Mouse (Mus musculus): ENCODE results near the gene Lrrc4b. TPM values are rescaled to one million over a fixed set of nuclear protein-coding genes. Genes with fewer than 3 reads are reported as not detected.
A peak's percentile ranks its signal among the peaks of the same experiment; 100 is the strongest.

The Lrrc4b gene
- polyA plus RNA-seq, 1 experiment from 2014 or later = 0.36 TPM

- WGBS = 34% methylated on average over 6 of the region's 6 CpGs
- Histone ChIP-seq H3K4me3 (ENCODE audit: low read depth, low read length) (no peak overlapping the region), H3K9ac (ENCODE audit: low read length) (no peak overlapping the region), H3K9me3 (ENCODE audit: control insufficient read depth, low read length) (no peaks in the 10 kb centered on the region), H3K4me2 (replicated peaks; ENCODE audit: low read depth) (no peak overlapping the region), H3K36me3 (ENCODE audit: control insufficient read depth, insufficient read depth, low read length) (no peaks in the 10 kb centered on the region), H3K27me3 (ENCODE audit: control insufficient read depth, insufficient read depth, low read length) (no peaks in the 10 kb centered on the region), H3K27ac (replicated peaks) (no peak overlapping the region), H3K4me1 (replicated peaks; ENCODE audit: control insufficient read depth, insufficient read depth) (no peaks in the 10 kb centered on the region)
- TF ChIP-seq CTCF (IDR thresholded peaks at IDR 0.05; ENCODE audit: low read depth) (no peak), EP300 (optimal IDR thresholded peaks at IDR 0.05) (no peak)
- no peak for DNase-seq (ENCODE audit: low spot score)
- ATAC-seq (ENCODE audit: low FRiP score, low TSS enrichment) = no peak
Observed at GRCm38 (mm10) chr7:44471880-44472557, 43.2 kb downstream of the Lrrc4b start.

GRCm38 (mm10) chr7:44472558-44472885, 43.7 kb downstream of the Lrrc4b start:
- Histone ChIP-seq H3K4me2 (replicated peaks; ENCODE audit: low read depth) (no peak overlapping the region), H3K9ac (ENCODE audit: low read length) (no peak overlapping the region), H3K4me3 (ENCODE audit: low read depth, low read length) (no peak overlapping the region), H3K4me1 (replicated peaks; ENCODE audit: control insufficient read depth, insufficient read depth) (no peaks in the 10 kb centered on the region), H3K36me3 (ENCODE audit: control insufficient read depth, insufficient read depth, low read length) (no peaks in the 10 kb centered on the region), H3K27ac (replicated peaks) (no peak overlapping the region), H3K27me3 (ENCODE audit: control insufficient read depth, insufficient read depth, low read length) (no peaks in the 10 kb centered on the region), H3K9me3 (ENCODE audit: control insufficient read depth, low read length) (no peaks in the 10 kb centered on the region)
- 8% methylated on average over 1 of the region's 1 CpGs for WGBS
- DNase-seq (ENCODE audit: low spot score) = no peak
- TF ChIP-seq EP300 (optimal IDR thresholded peaks at IDR 0.05) (no peak), CTCF (IDR thresholded peaks at IDR 0.05; ENCODE audit: low read depth) (no peak)
- no peak for ATAC-seq (ENCODE audit: low FRiP score, low TSS enrichment)

- Histone ChIP-seq H3K4me2 (replicated peaks; ENCODE audit: low read depth) (no peak overlapping the region), H3K36me3 (ENCODE audit: control insufficient read depth, insufficient read depth, low read length) (no peaks in the 10 kb centered on the region), H3K9me3 (ENCODE audit: control insufficient read depth, low read length) (no peaks in the 10 kb centered on the region), H3K27ac (replicated peaks) (no peak overlapping the region), H3K4me1 (replicated peaks; ENCODE audit: control insufficient read depth, insufficient read depth) (no peaks in the 10 kb centered on the region), H3K27me3 (ENCODE audit: control insufficient read depth, insufficient read depth, low read length) (no peaks in the 10 kb centered on the region), H3K9ac (ENCODE audit: low read length) (no peak overlapping the region), H3K4me3 (ENCODE audit: low read depth, low read length) (no peak overlapping the region)
- 37% methylated on average over 9 of the region's 9 CpGs for WGBS
- no peak for DNase-seq (ENCODE audit: low spot score)
- no peak for TF ChIP-seq EP300 (optimal IDR thresholded peaks at IDR 0.05)
- no peak for TF ChIP-seq CTCF (IDR thresholded peaks at IDR 0.05; ENCODE audit: low read depth)
- no peak; the same call in 1 of the 2 replicates for ATAC-seq (ENCODE audit: low FRiP score, low TSS enrichment)
Observed at GRCm38 (mm10) chr7:44472961-44473646, 44.3 kb downstream of the Lrrc4b start.

GRCm38 (mm10) chr7:44474419-44474818, 45.6 kb downstream of the Lrrc4b start:
- DNase-seq (ENCODE audit: low spot score) (peak; percentile 47), ATAC-seq (ENCODE audit: low FRiP score, low TSS enrichment) (peak; percentile 45; the same call in 1 of the 2 replicates)
- WGBS = 41% methylated on average over 4 of the region's 4 CpGs
- Histone ChIP-seq H3K9me3 (ENCODE audit: control insufficient read depth, low read length) (no peaks in the 10 kb centered on the region), H3K4me3 (ENCODE audit: low read depth, low read length) (no peak overlapping the region), H3K27me3 (ENCODE audit: control insufficient read depth, insufficient read depth, low read length) (no peaks in the 10 kb centered on the region), H3K9ac (ENCODE audit: low read length) (no peak overlapping the region), H3K36me3 (ENCODE audit: control insufficient read depth, insufficient read depth, low read length) (no peaks in the 10 kb centered on the region), H3K4me2 (replicated peaks; ENCODE audit: low read depth) (no peak overlapping the region), H3K4me1 (replicated peaks; ENCODE audit: control insufficient read depth, insufficient read depth) (no peaks in the 10 kb centered on the region), H3K27ac (replicated peaks) (no peak overlapping the region)
- TF ChIP-seq EP300 (optimal IDR thresholded peaks at IDR 0.05) (no peak), CTCF (IDR thresholded peaks at IDR 0.05; ENCODE audit: low read depth) (no peak)

- H3K36me3 ChIP-seq (ENCODE audit: control insufficient read depth, insufficient read depth, low read length) = no peaks in the 10 kb centered on the region
- TF ChIP-seq EP300 (optimal IDR thresholded peaks at IDR 0.05) (no peak), CTCF (IDR thresholded peaks at IDR 0.05; ENCODE audit: low read depth) (no peak)
- ATAC-seq (ENCODE audit: low FRiP score, low TSS enrichment) = no peak
- no peaks in the 10 kb centered on the region for H3K27me3 ChIP-seq (ENCODE audit: control insufficient read depth, insufficient read depth, low read length)
- no peak overlapping the region for H3K4me3 ChIP-seq (ENCODE audit: low read depth, low read length)
- no peak overlapping the region for H3K27ac ChIP-seq (replicated peaks)
- H3K9me3 ChIP-seq (ENCODE audit: control insufficient read depth, low read length) = no peaks in the 10 kb centered on the region
- WGBS = 31% methylated on average over 5 of the region's 5 CpGs
- DNase-seq (ENCODE audit: low spot score) = no peak
- H3K4me1 ChIP-seq (replicated peaks; ENCODE audit: control insufficient read depth, insufficient read depth) = no peaks in the 10 kb centered on the region
- H3K4me2 ChIP-seq (replicated peaks; ENCODE audit: low read depth) = no peak overlapping the region
- no peak overlapping the region for H3K9ac ChIP-seq (ENCODE audit: low read length)
Observed at GRCm38 (mm10) chr7:44475046-44475614, 46.3 kb downstream of the Lrrc4b start.
